Mouse (Mus musculus) spleen, adult 18-20 months (tissue): Measurements from ENCODE around the gene Tsc22d3.
"Not testable (repeated sequence)": the region's sequence is repeated elsewhere in the genome, so short reads cannot be mapped to it uniquely, and the experiment has no call there.

Experiments used
- DNase-seq, 2 experiments: peaks; one replicate each; pipeline ENCODE4 v3.0.0; 2022; ENCODE audit warnings: mixed read lengths in 2 of 2

Tsc22d3 gene

DNA sequence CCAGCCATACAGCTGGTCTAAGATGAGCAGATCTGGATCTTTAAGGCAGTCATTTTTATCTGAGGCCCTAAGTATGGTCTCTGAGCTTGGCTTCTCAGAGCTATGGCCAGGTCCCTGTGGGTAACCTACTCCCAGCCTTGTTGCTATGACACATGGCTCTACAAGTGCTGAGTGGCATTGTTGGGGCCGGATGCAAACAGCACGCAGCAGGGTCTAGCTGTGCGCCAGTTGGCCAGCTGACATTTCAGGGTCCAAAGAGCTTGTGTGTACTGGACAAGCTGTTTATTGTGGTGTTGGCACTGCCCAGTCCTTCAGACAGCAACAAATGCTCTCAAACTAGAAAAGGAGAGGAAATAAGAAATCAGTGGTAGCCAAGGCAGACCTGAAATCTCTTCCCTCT lies 35.2 kb downstream of the Tsc22d3 start:
- no peak for DNase-seq

DNA sequence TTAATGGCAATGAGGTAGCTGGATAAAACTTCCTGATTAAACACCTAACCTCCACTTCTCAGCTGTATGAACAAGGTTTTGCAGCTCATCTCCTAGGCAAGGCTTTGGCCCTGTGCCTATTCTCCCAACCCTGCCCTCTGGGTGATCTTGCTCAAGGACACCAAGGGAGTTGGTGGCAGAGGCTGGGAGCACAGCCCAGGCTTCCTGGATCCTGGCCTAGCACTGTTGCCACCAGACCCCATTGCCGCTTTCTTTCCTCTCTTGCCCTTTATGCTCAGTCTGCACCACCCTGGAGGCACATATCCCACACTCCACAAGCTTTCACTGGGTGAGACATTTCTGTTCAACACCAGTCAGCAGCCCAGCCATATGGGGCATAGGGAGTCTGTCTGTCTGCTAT lies 35.7 kb downstream of the Tsc22d3 start:
- no peak for DNase-seq

DNA sequence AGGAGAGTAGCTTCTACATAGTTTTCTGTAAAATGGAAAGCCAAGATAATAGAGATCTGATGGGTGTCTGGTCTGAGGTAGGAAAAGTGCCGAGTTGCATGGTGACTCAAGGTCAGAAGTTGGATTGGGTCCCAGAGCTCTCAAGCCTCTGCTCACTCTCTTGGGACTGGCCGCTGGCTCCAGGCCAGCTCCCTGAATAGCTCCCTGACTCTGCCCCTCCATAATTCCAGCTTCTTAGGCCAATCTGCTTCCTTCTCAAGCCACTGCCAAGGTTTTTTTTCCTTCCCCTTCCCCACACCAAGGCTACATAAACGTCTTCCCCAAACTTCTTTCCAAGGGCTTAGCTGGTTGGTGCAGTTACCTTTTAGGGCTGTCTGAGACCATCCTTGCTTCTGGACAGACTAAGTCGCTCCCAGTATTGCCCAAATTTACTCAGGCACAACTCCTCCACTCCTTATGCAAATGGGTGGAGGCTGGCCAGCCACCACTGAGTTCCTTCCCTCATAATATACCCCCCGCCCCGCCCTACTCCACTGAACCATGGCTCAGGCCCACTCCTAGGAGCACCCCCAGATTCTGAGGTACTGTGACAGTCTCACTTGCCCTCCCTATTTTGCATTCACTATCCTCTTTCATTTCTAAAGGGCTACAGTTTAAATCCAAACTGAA lies 42.1 kb downstream of the Tsc22d3 start:
- DNase-seq, result no peak

DNA sequence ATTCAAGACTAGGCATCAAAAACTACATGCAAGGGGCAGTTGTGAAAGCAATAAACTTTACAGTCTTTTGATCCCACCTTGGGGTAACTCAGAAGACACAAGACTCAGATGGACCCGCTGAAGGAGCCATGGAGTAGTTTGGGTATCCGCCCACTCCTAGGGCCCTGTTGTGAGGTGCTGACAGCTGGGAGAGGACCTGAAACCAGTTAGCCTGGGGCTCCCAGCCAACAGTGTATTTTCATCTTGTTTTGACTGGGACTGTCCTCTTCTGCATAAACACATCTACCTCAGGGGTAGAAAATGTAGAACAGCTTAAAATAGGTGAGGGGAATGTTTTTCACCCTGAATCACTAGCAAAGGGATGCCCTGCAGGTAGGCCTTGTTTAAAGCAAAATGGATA lies 44.5 kb downstream of the Tsc22d3 start:
- no peak for DNase-seq

DNA sequence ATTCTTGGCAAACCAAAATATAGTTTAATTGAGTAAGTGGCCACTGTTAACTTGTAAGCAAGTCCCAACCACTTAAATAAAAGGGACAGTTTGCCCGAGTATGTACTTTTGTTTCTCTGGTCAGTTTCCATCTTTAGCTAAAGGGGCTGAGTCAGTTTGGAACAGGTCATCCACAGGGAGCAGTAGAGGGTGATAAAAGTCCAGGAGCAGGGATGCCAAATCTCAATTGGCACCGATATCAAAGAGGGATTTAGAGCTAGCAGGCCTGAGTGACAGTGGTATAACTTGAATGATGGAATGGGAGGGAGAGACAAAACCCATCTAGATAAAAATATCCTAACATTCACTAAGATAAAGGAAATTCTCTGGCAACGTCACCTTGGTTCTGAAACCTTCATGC lies 45.0 kb downstream of the Tsc22d3 start:
- DNase-seq, result no peak

DNA sequence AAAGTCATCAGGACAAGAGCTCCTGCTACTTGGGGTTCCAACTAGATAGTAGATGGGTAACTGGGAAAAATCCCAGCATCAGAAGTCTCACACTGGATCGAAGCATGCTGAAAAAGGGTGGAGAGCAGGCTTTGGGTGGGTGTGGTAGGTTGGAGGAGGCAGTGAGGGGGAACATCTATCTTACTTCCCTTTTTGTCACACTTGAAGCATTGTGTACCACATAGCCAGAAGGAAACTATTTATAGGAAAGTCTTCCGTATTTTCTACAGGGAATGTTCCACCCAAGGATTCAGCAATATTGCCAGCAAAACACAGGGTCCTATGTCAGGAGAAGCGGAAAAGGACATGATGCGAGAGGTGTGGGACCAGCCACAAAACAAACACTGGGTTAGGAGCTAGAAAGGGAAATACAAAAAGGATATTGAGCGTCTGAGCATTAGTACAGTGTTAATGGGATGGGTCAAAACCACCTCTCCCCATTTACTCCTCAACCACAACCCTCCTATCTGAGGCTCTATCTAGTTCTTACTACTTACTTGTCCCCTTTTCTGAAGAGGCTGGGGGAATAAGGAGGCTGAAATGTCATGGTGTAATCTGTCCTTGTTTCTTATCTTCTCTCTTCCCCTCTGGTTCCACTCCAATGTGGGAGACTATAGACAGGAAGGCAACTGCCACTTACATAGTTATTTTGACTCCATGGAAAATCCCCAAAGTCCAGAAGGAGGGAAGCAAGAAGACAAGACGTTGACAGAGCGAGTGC lies 52.6 kb downstream of the Tsc22d3 start:
- DNase-seq, result no peak

DNA sequence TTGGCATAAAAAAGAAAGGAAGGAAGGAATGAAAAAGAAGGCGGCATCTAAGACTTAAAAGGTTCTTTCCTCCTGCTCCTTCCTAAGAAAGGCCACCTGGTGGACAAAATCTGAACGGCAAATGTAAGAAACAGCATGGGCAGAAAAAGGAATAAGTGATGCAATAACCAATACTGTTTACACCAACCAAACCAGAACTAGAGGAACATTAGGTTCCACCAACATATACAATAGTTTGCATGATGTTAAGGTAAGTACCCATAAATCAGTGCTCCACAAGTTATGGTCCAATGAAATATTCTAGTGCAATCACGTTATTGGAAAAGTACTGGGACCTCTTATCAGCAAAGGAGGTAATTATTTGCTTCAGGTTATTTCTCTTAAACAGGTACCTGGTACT lies 55.7 kb downstream of the Tsc22d3 start:
- DNase-seq, result peak in 1 of 2 experiments; percentile 58

DNA sequence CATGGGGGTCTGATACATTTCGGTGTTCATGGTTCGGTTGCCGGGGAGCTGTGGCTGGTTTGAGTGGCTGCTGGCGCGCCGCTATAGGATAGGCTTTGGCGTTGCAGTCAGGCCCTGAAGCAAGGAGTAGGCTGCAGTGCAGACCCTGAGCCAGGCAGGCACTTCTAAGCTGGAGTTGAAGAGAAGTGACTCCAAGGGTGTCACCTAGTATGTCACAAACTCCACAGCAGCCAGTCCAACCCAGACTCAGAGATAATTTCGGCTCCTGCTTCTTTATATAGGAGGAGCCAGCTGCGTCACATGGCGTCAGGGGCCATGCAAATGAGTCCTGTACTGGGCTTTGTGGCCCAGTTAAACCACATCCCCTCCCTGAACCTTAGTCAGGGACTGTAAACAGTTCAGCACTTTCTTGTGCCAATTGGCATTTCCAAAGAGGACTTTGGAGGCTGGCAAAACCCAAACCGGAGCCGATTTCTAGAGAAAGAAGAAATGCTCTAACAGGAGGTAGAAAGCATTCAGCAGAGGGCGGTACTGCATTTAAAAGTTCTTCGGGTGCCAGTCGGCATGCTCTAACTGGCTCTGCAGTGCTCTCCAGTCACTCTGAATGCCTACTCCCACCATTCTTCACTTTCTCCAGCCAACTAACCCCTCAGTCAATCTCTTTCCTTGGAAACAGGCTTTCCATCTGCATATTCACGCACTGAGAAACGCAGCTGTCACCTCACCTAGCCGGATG lies 57.4 kb downstream of the Tsc22d3 start:
- peak; percentile 76 to 79 for DNase-seq

DNA sequence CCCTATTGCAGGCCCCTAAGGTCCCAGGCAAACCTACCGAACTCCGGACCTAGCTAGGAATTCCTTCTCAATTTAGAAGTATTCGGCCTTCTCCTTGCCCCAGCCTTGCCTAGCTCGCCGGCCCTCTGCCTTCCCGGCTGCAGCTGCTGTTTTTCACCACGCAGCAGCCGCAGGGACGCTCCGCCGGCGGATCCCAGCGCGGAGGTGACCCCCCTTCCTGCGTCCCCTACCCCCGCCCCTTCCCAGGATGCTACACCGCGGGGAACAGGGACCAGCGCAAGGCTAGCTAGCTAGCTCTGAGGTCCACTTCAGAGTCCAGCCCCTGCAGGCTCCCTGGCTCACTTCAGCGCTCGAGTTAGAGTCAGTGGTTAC lies 58.0 kb downstream of the Tsc22d3 start:
- peak in 1 of 2 experiments; percentile 20 for DNase-seq

DNA sequence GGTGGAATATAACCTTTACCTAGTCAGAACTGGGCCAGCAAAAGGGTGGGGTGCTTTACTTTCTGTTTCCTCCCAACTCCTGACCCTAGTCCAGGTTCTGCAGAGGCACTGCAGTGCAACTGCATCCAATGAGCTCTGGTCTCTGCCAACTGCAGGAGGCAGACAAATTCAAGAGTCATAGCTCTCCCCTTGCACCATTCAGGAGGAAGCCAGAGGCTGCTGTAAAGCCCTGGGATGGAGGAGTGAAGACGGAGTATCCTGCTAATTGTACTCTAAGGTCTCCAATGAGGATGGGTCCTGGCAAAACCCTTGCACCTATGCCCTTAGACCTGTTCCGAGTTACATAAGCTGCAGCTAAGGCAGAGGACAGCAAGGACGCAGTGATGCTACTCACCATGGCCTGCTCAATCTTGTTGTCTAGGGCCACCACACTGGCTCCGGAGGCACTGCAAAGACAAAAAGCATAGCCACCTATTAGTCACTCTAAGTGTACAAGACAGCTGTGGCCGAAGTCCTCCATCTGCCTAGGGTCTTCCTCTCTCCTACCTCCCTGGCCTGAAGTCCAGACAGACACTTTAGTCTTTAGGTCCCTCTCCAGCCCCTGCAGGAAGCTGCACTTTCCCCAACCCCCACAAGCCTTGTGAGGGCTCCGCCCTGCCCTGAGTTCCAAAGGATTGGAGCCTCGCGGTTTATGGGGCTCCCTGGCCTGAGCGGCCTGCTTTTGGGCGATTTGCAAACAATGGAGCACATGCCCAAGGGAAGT lies 58.6 kb downstream of the Tsc22d3 start:
- peak; percentile 15 to 31 for DNase-seq

DNA sequence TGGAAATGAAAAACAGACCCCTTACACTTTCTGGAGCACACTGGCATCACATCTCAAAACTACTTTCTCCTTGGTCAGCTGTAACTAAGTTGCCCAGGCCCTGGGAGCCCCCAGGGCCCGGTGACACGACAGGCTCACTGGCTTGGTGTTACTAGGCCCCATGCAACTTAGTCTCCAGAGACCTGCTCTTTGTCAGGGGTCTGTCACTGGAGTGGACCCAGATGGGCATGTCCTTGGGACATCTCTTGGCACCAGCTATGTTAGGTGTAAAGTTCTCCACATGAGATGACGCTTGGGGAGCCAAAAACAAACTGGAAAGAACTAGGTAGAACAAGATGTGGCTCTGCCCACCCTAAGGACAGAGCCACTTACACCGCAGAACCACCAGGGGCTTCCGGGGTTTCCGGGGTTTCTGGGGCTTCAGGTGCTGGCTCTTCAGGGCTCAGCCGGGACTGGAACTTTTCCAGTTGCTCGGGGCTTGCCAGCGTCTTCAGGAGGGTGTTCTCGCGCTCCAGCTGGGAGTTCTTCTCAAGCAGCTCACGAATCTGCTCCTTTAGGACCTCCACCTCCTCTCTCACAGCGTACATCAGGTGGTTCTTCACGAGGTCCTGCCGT lies 59.9 kb downstream of the Tsc22d3 start:
- DNase-seq, result peak; percentile 25 to 35

DNA sequence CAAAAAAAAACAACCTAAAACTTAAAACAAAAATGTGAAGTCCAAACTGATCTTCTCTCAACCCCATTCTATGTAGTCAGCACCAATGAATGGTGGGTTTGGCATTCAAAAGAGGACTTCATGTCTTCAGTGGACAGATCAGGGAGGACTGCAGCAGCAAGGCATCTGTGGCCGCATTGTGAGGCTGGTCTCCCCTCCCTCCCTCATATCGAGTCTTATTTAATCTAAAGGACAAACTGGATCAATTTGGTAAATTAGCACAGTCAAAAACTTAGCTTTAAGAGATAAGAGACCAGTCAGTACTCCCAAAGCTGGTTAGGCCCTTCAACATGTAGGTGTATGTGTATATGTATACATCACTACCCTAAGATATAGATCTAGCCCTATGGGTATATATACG lies 60.6 kb downstream of the Tsc22d3 start:
- DNase-seq, result not testable (repeated sequence)

DNA sequence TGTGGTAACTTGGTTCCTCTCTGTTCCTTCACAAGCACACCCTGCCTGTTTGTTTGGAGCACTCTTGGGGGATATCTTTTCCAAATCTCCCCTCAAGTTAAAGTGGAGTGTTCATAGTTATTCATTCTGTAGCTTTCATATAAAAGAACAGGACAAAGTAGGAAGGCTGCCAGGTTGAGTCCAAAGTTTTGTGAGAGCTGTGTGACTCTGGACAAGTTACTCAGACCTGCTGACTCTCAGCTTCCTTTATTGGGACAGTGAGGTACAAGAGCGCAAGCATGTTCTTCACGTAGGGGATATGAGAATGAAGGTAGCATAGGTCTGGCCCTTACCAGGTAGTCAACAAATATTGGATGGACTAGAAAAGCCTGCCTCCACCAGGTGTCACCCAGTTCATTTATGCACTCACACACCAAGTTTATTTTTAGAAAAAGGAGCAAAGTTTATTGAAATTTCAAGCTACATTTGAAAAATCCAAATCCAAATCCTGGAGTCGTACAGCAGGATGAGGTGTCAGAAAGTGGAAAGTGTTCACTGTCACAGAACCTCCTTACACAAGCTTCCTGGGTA lies 61.3 kb downstream of the Tsc22d3 start:
- no peak for DNase-seq

DNA sequence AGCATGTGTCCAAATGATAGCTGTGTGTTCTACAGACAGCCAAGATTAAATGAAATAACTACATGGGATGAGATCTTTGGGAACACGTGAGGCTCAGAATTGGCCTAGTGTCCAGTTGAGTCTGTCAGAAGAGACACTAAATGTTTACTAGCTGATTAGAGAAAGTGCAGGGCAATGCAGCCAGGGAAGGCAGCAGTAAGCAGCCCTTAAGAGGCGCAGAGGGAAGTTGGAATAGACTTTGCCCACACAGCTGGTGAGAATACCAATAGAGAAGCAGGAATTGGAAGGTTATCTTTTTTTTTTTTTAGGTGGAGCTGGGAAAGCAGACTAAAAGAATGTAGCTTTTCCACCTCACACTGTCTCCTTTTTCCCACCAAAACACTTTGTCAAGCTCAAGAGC lies 61.8 kb downstream of the Tsc22d3 start:
- DNase-seq, result no peak

DNA sequence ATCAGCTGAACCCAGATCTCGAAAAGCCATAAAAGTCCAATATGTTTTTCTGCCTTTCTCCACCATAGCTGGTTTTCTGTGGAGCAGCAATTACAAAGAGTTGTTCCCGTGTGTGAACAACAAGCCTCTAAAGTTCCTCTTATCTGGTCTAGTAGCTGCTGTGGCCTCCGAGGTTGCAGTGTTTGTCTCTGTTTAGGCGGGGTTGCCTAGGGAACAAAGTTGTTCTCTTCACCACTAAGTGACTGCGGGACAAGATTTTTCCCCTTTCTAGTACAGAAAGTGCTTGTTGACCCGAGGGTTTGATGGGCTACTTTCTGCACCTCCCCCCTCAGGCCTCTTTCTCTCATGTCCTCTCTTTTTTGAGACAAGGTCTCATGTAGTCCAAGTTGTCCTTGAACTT lies 62.8 kb downstream of the Tsc22d3 start:
- peak in 1 of 2 experiments; percentile 44 for DNase-seq

DNA sequence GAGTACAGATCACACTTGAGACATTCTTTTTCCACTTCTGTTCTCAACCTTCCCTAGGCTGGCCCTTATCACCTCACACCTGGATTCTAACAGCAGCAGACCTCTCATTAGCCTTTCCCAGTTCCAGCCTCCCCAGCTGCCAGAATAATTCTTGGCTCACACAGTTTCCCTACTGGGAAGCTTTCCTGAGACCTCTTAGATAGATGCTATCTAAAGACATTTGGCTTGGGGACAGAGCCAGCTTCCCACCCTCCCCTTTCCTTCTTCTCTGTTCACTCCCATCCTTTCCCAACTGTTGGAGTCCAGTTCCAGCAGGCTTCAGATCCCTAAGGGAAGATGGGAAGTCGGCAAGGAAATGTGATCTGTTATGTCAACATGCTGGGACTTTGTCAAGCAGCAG lies 65.0 kb downstream of the Tsc22d3 start:
- DNase-seq, result no peak

DNA sequence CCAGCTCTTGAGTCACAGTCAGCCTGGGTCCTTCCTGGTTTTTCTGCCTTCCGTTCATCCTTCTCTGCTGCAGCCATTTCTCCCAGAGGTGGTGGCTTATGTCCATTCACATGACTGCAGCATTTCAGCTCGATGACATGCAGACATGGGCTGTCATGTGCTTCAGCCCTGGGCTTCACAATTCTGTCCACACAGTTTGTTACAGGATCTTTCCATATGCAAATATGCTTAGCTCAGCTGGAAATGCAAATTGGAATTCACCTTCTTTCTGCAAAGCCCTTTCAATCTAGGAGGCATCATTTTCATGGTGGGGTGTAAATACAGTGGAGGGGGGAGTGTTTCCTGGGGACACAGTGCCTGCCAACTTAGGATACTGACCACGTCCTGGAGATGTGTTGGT lies 66.2 kb downstream of the Tsc22d3 start:
- no peak for DNase-seq

DNA sequence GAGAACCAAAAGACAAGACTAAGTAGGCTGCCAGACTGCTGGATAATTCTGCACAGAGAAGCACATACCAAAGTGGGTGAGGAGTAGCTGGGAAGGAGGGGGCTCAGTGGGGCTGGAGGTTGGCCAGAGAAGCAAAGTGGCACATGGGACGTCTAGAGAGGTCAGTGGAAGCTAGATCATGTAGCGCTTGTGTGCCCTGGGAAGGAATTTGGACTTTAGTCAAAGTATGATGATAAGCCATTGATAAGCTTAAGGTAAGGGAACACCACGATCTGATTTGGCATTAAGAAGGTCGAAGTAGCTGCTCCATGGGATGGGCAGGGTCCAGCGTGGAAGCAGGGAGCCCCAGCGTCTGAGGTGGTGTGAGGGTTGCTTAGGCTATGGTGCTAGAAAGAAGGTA lies 68.1 kb downstream of the Tsc22d3 start:
- no peak for DNase-seq

DNA sequence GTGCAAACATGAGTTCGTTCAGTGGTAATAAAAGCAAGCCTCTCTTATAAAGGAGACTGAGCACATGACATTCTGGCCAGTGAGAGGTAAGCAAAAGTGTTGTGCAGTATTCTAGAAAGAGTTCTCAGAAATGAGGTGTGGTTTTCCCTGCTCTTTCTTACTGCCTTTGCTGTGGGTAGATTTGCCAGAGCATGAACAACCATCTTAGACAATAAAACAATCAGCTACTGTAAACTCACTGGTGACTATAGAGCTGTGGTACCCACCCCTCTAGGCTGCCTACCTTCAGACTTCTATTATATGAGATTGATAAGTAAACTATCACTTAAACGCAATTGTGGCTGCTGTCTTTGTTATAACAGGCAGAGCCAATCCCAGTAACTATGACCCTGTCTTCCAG lies 69.1 kb downstream of the Tsc22d3 start:
- no peak for DNase-seq

DNA sequence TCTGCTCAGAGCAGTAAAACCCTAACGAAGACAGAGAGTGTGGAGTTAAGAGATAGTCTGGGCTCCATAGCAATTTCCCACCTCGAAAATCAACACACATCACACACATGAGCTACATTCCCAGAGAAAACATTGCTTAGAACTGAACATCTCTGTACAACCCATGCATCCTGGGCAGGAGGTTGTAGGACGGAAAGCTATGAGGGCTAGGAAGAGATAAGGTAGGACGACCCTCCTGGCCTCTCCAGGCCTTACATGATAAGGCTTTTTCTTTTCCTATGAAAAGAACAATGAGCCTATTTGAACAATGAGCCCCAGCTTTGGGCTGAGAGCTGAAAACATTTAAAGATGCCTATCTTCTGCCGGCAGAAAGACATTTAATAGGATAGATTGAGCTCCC lies 69.8 kb downstream of the Tsc22d3 start:
- no peak for DNase-seq

DNA sequence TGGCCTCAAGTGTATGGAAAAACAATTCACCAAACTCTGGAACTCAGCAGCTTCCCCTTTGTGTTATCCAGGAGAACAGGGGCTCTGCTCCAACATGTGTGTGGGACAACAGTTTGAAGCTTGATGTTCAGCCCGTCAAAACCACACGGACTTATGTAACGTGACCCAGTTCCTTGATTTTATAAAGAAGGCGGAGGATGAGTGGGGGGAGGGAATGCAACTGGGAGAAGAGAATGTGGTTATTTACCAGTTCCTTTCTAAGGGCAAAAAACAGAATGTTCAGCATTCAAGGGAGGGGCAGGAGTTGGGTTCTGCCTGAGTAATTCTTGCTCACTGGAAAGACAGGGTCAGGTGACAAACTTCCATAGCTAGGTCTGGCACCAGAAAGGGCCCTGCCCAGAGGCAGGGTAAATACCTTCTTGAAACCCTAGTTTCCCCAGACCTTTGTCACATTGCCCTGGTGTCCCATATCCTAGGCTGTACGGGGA lies 71.3 kb downstream of the Tsc22d3 start:
- no peak for DNase-seq

DNA sequence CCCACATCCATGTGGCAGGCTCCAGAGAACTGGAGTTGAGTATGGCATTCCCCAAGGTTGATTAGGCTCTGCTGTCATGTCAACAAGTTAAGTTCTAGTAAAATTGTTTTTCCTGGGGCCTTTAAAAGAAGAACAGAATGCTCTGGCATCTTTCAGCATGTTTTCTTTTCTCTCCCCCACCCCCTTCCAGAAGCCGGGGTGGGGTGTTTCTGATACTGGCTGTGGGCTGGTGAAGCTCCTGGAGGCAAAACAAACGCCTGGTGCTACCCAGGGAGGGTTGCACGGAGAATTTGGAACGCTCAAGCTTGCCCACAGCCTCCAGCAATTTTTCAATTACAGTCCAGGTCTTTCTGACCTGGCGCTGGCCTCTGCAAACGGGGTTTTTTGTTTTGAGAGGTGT lies 73.2 kb downstream of the Tsc22d3 start:
- DNase-seq, result no peak
